Mouse (Mus musculus) embryonic facial prominence, embryonic 10.5 days (tissue): ENCODE measurements around the gene Slc6a21. TPM values are rescaled to one million over a fixed set of nuclear protein-coding genes. Genes with fewer than 3 reads are reported as not detected.

Experiments
- DNase-seq: peaks from one replicate; pipeline ENCODE4 v3.0.0-alpha.2; 2017; ENCODE audit warnings: low spot score
- H3K27ac ChIP-seq: fragments of 300-500 bp; sonication (generic); replicated peaks from 2 replicates; pipeline ENCODE4 v1.5.1; 2016; ENCODE audit warnings: mild to moderate bottlenecking
- H3K27me3 ChIP-seq: fragments of 300-500 bp; sonication (generic); replicated peaks from 2 replicates; pipeline ENCODE4 v1.6.1; 2016; ENCODE audit warnings: low read depth, mild to moderate bottlenecking; ENCODE audit not compliant: poor library complexity, severe bottlenecking
- H3K36me3 ChIP-seq: fragments of 300-500 bp; sonication (generic); replicated peaks from 2 replicates; pipeline ENCODE4 v1.6.1; 2016; ENCODE audit warnings: mild to moderate bottlenecking, moderate library complexity
- H3K4me1 ChIP-seq: fragments of 300-500 bp; sonication (generic); 2 replicates; pipeline ENCODE4 v1.6.1; 2016
- H3K4me3 ChIP-seq: fragments of 300-500 bp; sonication (generic); 2 replicates; pipeline ENCODE4 v1.5.1; 2016; ENCODE audit warnings: mild to moderate bottlenecking, moderate library complexity
- H3K9me3 ChIP-seq: fragments of 300-500 bp; sonication (generic); 2 replicates; pipeline ENCODE4 v1.6.1; 2016; ENCODE audit warnings: mild to moderate bottlenecking
- WGBS: fragments of 180-500 bp; shearing (Covaris S2); methylation state at CpG from one replicate; pipeline ENCODE4 v1.1.7; 2016; 5-methylcytosine and 5-hydroxymethylcytosine counted together
- polyA plus RNA-seq: library from polyadenylated mRNA; unstranded; fragments of >200 nt; fragmentation: Nextera tagmentation; extraction: Ambion mirVana; gene quantifications from 2 replicates; pipeline ENCODE4 v1.2.1, GENCODE M21; 2016

Slc6a21 gene
- not detected in 2 replicates for polyA plus RNA-seq

DNA sequence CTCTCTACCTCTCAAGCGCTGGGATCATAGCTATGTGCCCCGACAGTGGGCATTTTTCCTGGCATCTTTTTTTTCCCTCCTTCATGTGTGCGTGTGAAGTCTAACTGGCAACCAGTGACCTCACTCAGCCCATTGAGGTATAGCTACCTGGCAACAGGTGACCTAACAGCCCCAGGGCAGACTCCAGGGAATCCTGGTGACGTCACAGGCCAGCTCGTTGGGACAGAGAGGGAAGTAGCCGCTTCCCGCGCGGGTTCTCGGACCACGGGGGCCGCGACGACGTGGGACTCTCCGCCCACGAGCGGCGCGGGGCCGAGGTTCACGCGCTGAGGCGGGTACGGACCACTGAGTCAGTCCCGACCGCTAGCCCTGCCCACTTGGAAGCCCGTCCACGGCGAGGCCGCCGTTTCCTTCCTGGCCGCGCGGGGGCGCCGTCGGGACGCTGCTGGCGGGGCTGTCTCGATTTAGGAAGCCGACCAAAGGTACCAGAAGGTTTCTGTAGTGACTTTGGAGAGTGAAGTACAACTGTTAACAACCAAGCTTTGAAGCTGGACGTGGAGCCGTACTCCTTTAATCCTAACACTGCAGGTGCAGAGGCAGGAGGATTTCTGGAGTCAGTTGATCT, at the start of gene Slc6a21:
Gene Slc6a21, plus strand, starts transcription at position 378 of the 625 bp plus-strand sequence.
- WGBS, result 7% methylated on average over 44 of the region's 44 CpGs
- Histone ChIP-seq H3K27me3 (peaks cover 31% of the 10 kb centered on the region), H3K4me3 (peak within 1 kb of the TSS; percentile 59), H3K27ac (peak within 1 kb of the TSS; percentile 5; the same call in 1 of the 2 replicates), H3K4me1 (peaks cover 14% of the 10 kb centered on the region), H3K9me3 (no peaks in the 10 kb centered on the region), H3K36me3 (no peaks in the 10 kb centered on the region)
- DNase-seq, result peak; percentile 79

DNA sequence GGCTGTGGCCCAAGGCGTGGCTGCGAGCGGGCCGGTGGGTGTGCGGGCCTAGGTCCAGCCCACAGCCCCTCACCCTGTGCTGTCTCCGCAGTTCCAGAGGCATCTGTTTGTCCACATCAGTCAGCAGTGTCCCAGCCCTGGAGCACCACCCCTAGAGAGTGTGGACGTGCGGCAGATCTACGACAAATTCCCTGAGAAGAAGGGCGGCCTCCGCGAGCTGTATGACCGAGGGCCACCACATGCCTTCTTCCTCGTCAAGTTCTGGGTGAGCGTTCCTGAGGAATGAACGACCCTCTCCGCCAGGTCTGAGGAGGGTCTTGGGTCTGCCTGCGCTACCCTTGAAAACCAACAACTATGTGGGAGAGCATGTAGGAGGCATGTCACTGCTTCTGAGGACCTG, 48.8 kb upstream of the Slc6a21 start:
- peaks cover 100% of the 10 kb centered on the region for H3K36me3 ChIP-seq

DNA sequence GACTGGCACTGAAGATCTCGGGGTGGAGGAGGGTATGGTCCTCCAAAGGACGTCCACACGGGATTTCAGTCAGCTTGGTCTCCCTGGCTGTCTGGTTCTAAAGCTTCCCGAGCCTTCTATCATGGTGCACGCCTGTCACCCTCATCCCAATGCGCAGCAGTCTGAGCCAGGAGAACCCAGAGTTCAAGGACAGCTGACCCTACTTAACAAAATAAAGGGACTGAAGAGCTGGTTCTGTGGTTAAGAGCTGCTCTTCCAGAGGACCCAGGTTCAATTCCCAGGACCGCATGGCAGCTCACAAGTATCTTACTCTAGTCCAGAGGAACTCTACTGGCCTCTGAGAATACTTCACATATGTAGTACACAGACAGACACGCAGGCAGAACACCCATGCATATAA, 48.3 kb upstream of the Slc6a21 start:
- Histone ChIP-seq H3K27ac (no peak overlapping the region), H3K4me3 (no peak overlapping the region), H3K4me1 (peaks cover 22% of the 10 kb centered on the region), H3K36me3 (peaks cover 100% of the 10 kb centered on the region), H3K9me3 (no peaks in the 10 kb centered on the region), H3K27me3 (0 out of 2 replicates have a peak, but pooled peaks cover 8% of the 10 kb centered on the region)
- DNase-seq, result no peak
- 93% methylated on average over 8 of the region's 8 CpGs for WGBS

More for the DNA sequence above, 48.8 kb upstream of the Slc6a21 start:
- Histone ChIP-seq H3K4me3 (no peak overlapping the region), H3K4me1 (peaks cover 17% of the 10 kb centered on the region), H3K27me3 (0 out of 2 replicates have a peak, but pooled peaks cover 8% of the 10 kb centered on the region), H3K9me3 (no peaks in the 10 kb centered on the region), H3K27ac (no peak overlapping the region)
- 97% methylated on average over 18 of the region's 18 CpGs for WGBS
- DNase-seq, result no peak

DNA sequence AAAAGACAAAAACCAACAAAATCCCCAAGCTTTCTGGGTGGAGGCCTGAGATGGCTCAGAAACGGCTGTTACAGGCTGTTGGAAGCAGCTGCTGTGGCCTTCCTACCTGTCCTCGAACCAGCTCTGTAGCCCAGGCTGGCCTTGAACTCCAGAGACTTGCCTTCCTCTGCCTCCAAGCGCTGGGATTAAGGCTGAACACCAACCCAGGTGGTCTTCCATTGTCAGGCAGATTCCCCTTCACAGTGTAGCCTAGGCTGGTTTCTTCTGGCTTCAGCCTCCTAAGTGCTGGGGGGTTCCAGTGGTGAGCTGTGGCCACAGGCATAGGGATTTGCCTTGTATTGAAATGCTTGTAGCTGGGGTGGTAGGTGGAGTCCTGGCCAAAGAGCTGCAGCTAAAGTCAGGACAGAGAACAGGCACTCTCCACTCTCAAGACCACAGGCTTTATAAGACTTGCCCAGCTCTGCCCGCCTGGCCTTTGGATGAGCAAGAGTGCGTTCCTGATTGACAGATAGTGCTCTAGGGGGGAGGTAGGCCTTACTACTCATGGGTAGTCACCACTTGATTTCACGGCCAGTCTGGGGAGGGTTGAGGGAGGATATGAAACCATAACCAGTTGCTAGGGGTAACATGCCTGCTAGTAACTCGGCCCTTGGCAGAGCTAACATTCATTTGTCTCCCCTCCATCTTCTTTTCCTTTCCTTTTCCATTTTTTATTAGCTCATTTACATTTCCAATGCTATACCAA, 47.7 kb upstream of the Slc6a21 start:
- H3K27ac ChIP-seq, result no peak overlapping the region
- H3K27me3 ChIP-seq, result 0 out of 2 replicates have a peak, but pooled peaks cover 8% of the 10 kb centered on the region
- H3K36me3 ChIP-seq, result peaks cover 96% of the 10 kb centered on the region
- no peak for DNase-seq
- H3K4me3 ChIP-seq, result no peak overlapping the region
- H3K9me3 ChIP-seq, result no peaks in the 10 kb centered on the region
- peaks cover 28% of the 10 kb centered on the region for H3K4me1 ChIP-seq
- 90% methylated on average over 7 of the region's 7 CpGs for WGBS

DNA sequence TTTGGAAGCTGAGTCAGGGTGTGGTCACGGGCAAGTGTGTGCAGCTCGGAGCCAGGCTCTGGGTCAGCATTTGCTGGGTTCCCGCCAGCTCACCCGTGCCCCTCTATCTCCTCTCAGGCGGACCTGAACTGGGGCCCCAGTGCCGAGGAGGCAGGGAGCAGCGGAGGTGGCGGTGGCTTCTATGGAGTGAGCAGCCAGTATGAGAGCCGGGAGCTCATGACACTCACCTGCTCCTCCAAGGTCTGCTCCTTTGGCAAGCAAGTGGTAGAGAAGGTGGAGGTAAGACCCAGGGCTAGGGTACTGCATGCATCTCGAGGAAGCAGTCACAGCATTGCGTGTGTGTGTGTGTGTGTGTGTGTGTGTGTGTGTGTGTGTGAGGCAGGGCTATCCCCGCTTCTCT, 46.1 kb upstream of the Slc6a21 start:
- DNase-seq, result no peak
- WGBS, result 91% methylated on average over 12 of the region's 12 CpGs
- H3K27ac ChIP-seq, result no peak overlapping the region
- peaks cover 81% of the 10 kb centered on the region for H3K36me3 ChIP-seq
- H3K27me3 ChIP-seq, result peaks cover 16% of the 10 kb centered on the region
- peaks cover 43% of the 10 kb centered on the region for H3K4me1 ChIP-seq
- H3K4me3 ChIP-seq, result no peak overlapping the region
- no peaks in the 10 kb centered on the region for H3K9me3 ChIP-seq

DNA sequence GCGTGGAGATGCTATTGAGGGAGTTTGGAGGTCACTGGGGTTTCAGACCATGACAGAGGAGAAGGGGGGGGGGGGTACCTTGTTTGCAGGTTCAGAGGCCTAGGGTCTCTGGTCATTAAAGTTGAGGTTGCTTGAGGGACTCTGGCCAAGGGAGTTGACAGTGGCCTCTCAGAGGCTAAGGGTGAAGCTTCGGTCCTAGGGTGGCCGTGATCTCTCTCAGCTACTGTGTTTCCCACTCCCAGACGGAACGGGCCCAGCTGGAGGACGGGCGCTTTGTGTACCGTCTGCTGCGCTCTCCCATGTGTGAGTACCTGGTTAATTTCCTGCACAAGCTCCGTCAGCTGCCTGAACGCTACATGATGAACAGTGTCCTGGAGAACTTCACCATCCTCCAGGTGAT, 45.4 kb upstream of the Slc6a21 start:
- Histone ChIP-seq H3K36me3 (peaks cover 73% of the 10 kb centered on the region), H3K4me3 (no peak overlapping the region), H3K27ac (no peak overlapping the region), H3K9me3 (no peaks in the 10 kb centered on the region), H3K4me1 (peaks cover 48% of the 10 kb centered on the region), H3K27me3 (peaks cover 23% of the 10 kb centered on the region)
- DNase-seq, result no peak
- WGBS, result 89% methylated on average over 11 of the region's 11 CpGs

DNA sequence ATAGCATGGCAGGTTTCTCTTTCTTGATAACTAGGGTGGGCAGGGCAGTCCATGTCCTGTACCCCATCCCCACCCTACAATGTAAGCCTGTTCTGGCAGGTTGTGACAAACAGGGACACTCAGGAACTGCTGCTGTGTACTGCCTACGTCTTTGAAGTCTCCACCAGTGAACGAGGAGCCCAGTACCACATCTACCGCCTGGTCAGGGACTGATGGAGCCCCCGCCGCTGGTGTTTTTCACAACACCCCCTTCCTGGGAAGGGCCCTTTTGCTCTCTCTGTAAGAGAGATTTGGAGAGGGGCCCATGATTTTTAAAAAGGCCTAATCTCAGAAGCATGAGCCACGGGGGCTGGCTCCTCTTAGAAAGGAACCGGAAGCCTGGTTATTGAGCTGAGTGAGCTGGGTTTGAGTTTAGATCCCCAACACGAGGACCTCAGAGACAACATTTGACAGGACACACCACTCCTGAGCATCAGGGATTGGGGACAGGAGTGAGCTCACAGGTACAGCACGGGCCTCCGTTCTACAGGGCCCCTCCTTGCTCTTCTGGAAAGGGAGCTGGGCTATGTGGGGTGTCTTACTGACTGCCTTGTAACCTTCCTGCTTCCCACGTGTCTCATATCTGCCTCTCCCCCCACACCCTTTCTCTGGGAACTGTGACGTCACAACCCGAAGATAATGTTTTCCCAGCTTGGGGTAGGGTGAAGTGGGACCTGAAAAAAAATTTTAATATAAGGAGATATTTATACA, 44.4 kb upstream of the Slc6a21 start:
- WGBS, result 72% methylated on average over 13 of the region's 13 CpGs
- peak; percentile 11 for DNase-seq

DNA sequence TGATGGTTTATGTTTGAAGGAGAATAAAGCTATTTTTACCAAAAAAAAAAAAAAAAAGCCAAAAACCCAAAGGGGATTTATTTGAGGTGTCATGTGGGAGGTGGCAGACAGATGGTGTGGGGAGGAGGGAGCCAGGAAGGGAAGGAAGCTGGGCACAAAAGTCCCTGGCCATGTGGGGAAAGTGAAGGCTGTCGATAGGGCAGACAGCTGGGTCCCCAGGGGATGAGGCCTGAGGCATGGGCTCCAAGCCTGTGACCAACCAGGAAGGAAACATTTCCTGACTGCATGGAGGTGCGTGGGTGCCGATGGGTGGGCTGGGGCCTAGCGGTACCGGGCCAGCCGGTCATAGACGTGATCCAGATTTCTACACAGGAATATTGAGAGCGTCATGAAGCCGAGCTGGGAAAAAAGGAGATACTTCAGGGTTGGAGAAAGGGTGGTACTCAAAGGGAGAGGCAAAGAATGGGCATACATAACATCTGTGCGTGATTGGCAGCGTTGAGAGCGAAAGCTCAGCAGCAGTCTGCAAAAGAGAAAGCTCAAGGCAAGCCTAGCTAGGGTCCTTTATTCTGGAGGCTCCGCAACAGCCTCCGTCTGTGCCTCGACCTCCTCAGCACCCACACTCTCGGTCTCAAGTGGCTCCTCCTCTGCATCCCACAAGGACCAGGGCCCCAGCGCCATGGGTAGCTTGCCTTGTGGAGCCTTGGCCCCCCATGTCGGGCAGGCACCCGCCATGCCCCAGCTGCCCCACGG, 43.6 kb upstream of the Slc6a21 start:
- H3K27ac ChIP-seq, result peak overlapping the region; percentile 7; the same call in 1 of the 2 replicates
- peak overlapping the region; percentile 47 for H3K4me3 ChIP-seq
- 32% methylated on average over 20 of the region's 20 CpGs for WGBS
- peaks cover 51% of the 10 kb centered on the region for H3K4me1 ChIP-seq
- peaks cover 55% of the 10 kb centered on the region for H3K36me3 ChIP-seq
- no peaks in the 10 kb centered on the region for H3K9me3 ChIP-seq
- peaks cover 42% of the 10 kb centered on the region for H3K27me3 ChIP-seq
- peak; percentile 34 for DNase-seq

More for the DNA sequence above, 44.4 kb upstream of the Slc6a21 start:
- peaks cover 64% of the 10 kb centered on the region for H3K36me3 ChIP-seq
- H3K27ac ChIP-seq, result no peak overlapping the region
- no peaks in the 10 kb centered on the region for H3K9me3 ChIP-seq
- H3K4me3 ChIP-seq, result no peak overlapping the region
- H3K4me1 ChIP-seq, result peaks cover 51% of the 10 kb centered on the region
- H3K27me3 ChIP-seq, result peaks cover 33% of the 10 kb centered on the region

DNA sequence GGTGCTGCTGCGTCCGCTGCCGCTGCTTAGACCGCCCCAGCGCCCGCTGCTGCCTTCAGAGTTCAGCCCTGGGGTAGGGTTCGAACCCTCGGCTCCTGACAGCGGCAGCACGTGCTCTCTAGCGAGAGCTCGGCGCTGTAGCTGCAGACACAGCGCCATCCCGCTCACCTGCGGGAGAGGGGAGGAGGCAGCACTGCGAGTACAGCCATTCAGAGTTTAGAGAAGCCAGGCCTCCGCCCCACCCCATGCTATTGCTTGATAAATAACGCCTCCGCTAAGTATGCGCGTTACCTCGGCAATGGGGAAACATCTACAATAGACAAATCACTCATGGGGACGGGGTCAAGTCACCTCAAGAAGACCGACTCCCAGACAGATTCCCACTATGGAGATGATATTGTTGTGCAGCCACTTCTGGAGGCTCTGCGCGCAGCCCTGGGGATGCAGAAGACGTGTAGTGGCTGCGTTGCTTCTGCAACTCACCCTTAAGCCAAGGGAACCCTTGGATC, 42.9 kb upstream of the Slc6a21 start:
- Histone ChIP-seq H3K9me3 (no peaks in the 10 kb centered on the region), H3K27ac (peak overlapping the region; percentile 42), H3K4me3 (peak overlapping the region; percentile 47), H3K27me3 (peaks cover 48% of the 10 kb centered on the region), H3K36me3 (peaks cover 49% of the 10 kb centered on the region), H3K4me1 (peaks cover 56% of the 10 kb centered on the region)
- DNase-seq, result peak; percentile 57
- 9% methylated on average over 29 of the region's 29 CpGs for WGBS

DNA sequence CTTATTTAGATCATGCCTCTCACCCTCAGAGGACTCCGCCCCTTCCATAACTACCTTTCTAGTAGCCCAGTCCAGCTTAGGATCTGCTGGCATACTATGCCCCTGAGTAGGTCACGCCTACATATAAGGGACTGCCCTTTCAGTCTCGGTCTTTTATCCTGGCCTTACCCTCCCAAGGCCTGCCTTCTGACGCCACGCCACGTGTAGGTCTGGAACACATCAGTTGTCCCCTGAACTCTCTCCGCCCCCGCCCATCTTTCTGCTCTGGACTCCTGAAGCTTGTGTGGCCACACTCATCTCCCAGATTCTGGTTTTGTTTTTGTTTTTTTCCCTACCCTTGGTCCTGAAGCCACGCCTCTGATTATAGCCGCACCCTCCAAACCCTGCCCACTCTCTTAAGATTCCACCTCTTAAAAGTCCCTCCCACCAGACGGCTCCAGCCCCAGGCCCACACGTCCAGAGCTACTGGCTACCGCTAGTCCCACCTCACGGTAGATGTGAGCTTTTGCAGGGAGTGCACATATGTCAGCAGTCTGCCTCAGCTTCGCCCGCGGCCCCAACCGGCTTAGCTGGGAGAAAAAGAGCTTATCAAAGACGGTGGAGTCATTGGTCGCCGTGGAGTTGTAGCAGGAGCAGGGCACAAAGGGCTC, 42.3 kb upstream of the Slc6a21 start:
- H3K4me3 ChIP-seq, result peak overlapping the region; percentile 47
- H3K36me3 ChIP-seq, result peaks cover 42% of the 10 kb centered on the region
- H3K9me3 ChIP-seq, result no peaks in the 10 kb centered on the region
- 3% methylated on average over 21 of the region's 21 CpGs for WGBS
- DNase-seq, result peak; percentile 83
- peak overlapping the region; percentile 42 for H3K27ac ChIP-seq
- peaks cover 55% of the 10 kb centered on the region for H3K27me3 ChIP-seq
- peaks cover 56% of the 10 kb centered on the region for H3K4me1 ChIP-seq

DNA sequence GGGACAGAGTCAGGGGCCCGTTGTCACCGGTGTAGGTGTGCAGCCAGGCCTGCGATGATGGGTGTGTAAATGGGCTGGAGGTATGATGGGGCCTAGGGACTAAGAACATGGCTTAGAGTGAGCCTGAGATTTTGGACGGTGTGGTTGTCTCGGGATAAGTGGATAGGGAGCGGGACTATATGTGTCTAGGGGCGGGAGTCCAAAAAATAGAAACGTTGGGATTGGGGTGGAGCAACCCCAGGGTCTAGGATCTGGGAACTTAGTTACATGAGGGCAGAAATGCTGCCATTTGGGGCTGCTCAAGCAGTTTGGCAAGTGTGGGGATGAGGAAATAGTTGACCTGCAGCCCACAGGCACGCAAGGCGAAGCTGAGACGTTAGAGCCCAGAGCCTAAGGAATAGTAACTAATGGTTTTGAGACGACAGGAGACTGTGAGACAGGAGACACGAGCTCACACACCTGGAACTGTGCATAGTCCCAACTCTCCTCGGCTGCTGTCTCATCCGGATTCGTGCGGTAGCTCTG, 41.6 kb upstream of the Slc6a21 start:
- peak overlapping the region; percentile 47 for H3K4me3 ChIP-seq
- H3K27ac ChIP-seq, result peak overlapping the region; percentile 42
- H3K36me3 ChIP-seq, result peaks cover 35% of the 10 kb centered on the region
- 27% methylated on average over 17 of the region's 17 CpGs for WGBS
- H3K9me3 ChIP-seq, result no peaks in the 10 kb centered on the region
- peaks cover 62% of the 10 kb centered on the region for H3K4me1 ChIP-seq
- H3K27me3 ChIP-seq, result peaks cover 61% of the 10 kb centered on the region
- no peak for DNase-seq
